In genomic region chr3:26324510-26324909, GRCm38 (mm10) we compare ENCODE assay signal across 16 mouse cellular contexts. TPM values are rescaled to one million over a fixed set of nuclear protein-coding genes. Genes with fewer than 3 reads are reported as not detected.
DNase-seq lines count a peak whose midpoint lies in the region; ATAC-seq and TF ChIP-seq lines count a peak whose summit lies in the region.
"Had no signal": no experiment of that assay in that cellular context is flagged by ENCODE, and none has a peak within 500 bp of the region (broad histone marks: within the 10 kb centered on the region; RNA-seq: fewer than 3 reads in every experiment).

No protein-coding gene starts in this region.

- DNase-seq in kidney, postnatal 0 days (ENCODE audit: low spot score), result peak; percentile 22
- DNase-seq in kidney, postnatal 36 days, result no peak
- peak; percentile 33 for DNase-seq in embryo, embryonic 10.5 days (ENCODE audit: low spot score)
- peak; percentile 8 for DNase-seq in hindbrain, postnatal 0 days (ENCODE audit: low spot score)
- DNase-seq in adrenal gland, adult 2 months, result no peak
- DNase-seq: cerebellum, postnatal 25 days; heart, adult 11 months; liver, embryonic 13.5 days; lung, postnatal 4 days; thymus, adult 18-20 months had no signal

- H3K9ac ChIP-seq in forebrain, embryonic 13.5 days, result no peak overlapping the region
- H3K9ac ChIP-seq in forebrain, embryonic 12.5 days, result no peak overlapping the region
- H3K9ac ChIP-seq in kidney, postnatal 0 days (ENCODE audit: low read depth, low read length), result no peak overlapping the region
- no peak overlapping the region for H3K9ac ChIP-seq in hindbrain, postnatal 0 days (replicated peaks; ENCODE audit: low read length)
- H3K9ac ChIP-seq: liver, embryonic 13.5 days had no signal

- H3K36me3 ChIP-seq in forebrain, embryonic 13.5 days (ENCODE audit: poor library complexity, severe bottlenecking), result no peaks in the 10 kb centered on the region
- H3K36me3 ChIP-seq in forebrain, embryonic 12.5 days (replicated peaks), result no peaks in the 10 kb centered on the region
- no peaks in the 10 kb centered on the region for H3K36me3 ChIP-seq in kidney, postnatal 0 days (ENCODE audit: insufficient read depth, low read length)
- H3K36me3 ChIP-seq in hindbrain, postnatal 0 days (ENCODE audit: insufficient read depth, low read length), result no peaks in the 10 kb centered on the region
- H3K36me3 ChIP-seq: liver, embryonic 13.5 days had no signal

- H3K9me3 ChIP-seq in forebrain, embryonic 13.5 days (replicated peaks), result no peaks in the 10 kb centered on the region
- no peaks in the 10 kb centered on the region for H3K9me3 ChIP-seq in forebrain, embryonic 12.5 days
- no peaks in the 10 kb centered on the region for H3K9me3 ChIP-seq in kidney, postnatal 0 days (replicated peaks; ENCODE audit: low read length)
- no peaks in the 10 kb centered on the region for H3K9me3 ChIP-seq in hindbrain, postnatal 0 days (ENCODE audit: low read length)
- H3K9me3 ChIP-seq: liver, embryonic 13.5 days had no signal

- TF ChIP-seq CTCF in kidney, postnatal 0 days (IDR thresholded peaks at IDR 0.05; ENCODE audit: low read depth), result no peak
- no peak for TF ChIP-seq CTCF in hindbrain, postnatal 0 days (IDR thresholded peaks at IDR 0.05; ENCODE audit: low read depth)

- H3K4me1 ChIP-seq in forebrain, embryonic 13.5 days, result no peaks in the 10 kb centered on the region
- H3K4me1 ChIP-seq in forebrain, embryonic 12.5 days, result peaks cover 2% of the 10 kb centered on the region; the same call in 1 of the 2 replicates
- H3K4me1 ChIP-seq in kidney, postnatal 0 days (replicated peaks; ENCODE audit: insufficient read depth, low read length), result no peaks in the 10 kb centered on the region
- H3K4me1 ChIP-seq in hindbrain, postnatal 0 days (ENCODE audit: insufficient read depth, low read length), result no peaks in the 10 kb centered on the region
- H3K4me1 ChIP-seq: liver, embryonic 13.5 days had no signal

- WGBS in forebrain, embryonic 13.5 days, result 81% methylated on average over 1 of the region's 1 CpGs
- WGBS in forebrain, embryonic 12.5 days, result 77% methylated on average over 1 of the region's 1 CpGs
- WGBS in kidney, postnatal 0 days, result 59% methylated on average over 1 of the region's 1 CpGs
- 54% methylated on average over 1 of the region's 1 CpGs for WGBS in hindbrain, postnatal 0 days

- peak; percentile 71 for ATAC-seq in forebrain, embryonic 13.5 days
- no peak for ATAC-seq in forebrain, embryonic 12.5 days (ENCODE audit: low FRiP score)
- no peak for ATAC-seq in kidney, postnatal 0 days (replicated peaks; ENCODE audit: low FRiP score, low read depth)
- ATAC-seq in hindbrain, postnatal 0 days, result no peak
- ATAC-seq in monocyte, adult 5-6 weeks (replicated peaks; ENCODE audit: insufficient number of reproducible peaks, low FRiP score, low TSS enrichment, poor library complexity, severe bottlenecking), result no peak
- ATAC-seq: activated CD4-positive, CD25-positive, alpha-beta regulatory T cell, adult 4 months; midbrain, embryonic 16.5 days had no signal

- no peak overlapping the region for H3K27ac ChIP-seq in forebrain, embryonic 13.5 days
- no peak overlapping the region for H3K27ac ChIP-seq in forebrain, embryonic 12.5 days
- no peak overlapping the region for H3K27ac ChIP-seq in kidney, postnatal 0 days
- no peak overlapping the region for H3K27ac ChIP-seq in hindbrain, postnatal 0 days
- H3K27ac ChIP-seq: liver, embryonic 13.5 days had no signal

- no peaks in the 10 kb centered on the region for H3K27me3 ChIP-seq in forebrain, embryonic 13.5 days
- no peaks in the 10 kb centered on the region for H3K27me3 ChIP-seq in forebrain, embryonic 12.5 days
- H3K27me3 ChIP-seq in kidney, postnatal 0 days (ENCODE audit: insufficient read depth, low read length), result no peaks in the 10 kb centered on the region
- no peaks in the 10 kb centered on the region for H3K27me3 ChIP-seq in hindbrain, postnatal 0 days (ENCODE audit: insufficient read depth, low read length)
- H3K27me3 ChIP-seq: liver, embryonic 13.5 days had no signal

- H3K4me2 ChIP-seq in forebrain, embryonic 13.5 days, result no peak overlapping the region
- H3K4me2 ChIP-seq in forebrain, embryonic 12.5 days, result no peak overlapping the region
- no peak overlapping the region for H3K4me2 ChIP-seq in kidney, postnatal 0 days (ENCODE audit: low read length)
- H3K4me2 ChIP-seq in hindbrain, postnatal 0 days (ENCODE audit: low read depth, low read length), result no peak overlapping the region
- H3K4me2 ChIP-seq: liver, embryonic 13.5 days had no signal

- no peak overlapping the region for H3K4me3 ChIP-seq in forebrain, embryonic 13.5 days
- no peak overlapping the region for H3K4me3 ChIP-seq in forebrain, embryonic 12.5 days (replicated peaks)
- no peak overlapping the region for H3K4me3 ChIP-seq in kidney, postnatal 0 days (replicated peaks; ENCODE audit: low read depth, low read length)
- H3K4me3 ChIP-seq in hindbrain, postnatal 0 days (ENCODE audit: low read length), result no peak overlapping the region
- H3K4me3 ChIP-seq: erythroblast, embryonic 14.5 days; liver, embryonic 13.5 days had no signal

RNA-seq across cellular contexts. Expression of gene Nlgn1, which starts 7.8 kb away (rescaled TPM):
- 13.4 and 13.9 TPM in 2 replicates for polyA plus RNA-seq in forebrain, embryonic 13.5 days (2015; fragmentation: Nextera tagmentation; extraction: Ambion mirVana)
- polyA plus RNA-seq in forebrain, embryonic 12.5 days (2016; fragmentation: Nextera tagmentation; extraction: Ambion mirVana), result 8.3 and 9.9 TPM in 2 replicates
- polyA plus RNA-seq in kidney, postnatal 0 days (2015; fragmentation: Nextera tagmentation; extraction: Ambion mirVana), result 0.93 and 1.2 TPM in 2 replicates
- 59.8 and 61.5 TPM in 2 replicates for total RNA-seq in hindbrain, postnatal 0 days (2014; rRNA removed)
- polyA plus RNA-seq in hindbrain, postnatal 0 days (2015; fragmentation: Nextera tagmentation; extraction: Ambion mirVana), result 24.7 and 28.4 TPM in 2 replicates
- total RNA-seq in monocyte, adult 5-6 weeks (2017), result not detected in 3 replicates
- total RNA-seq in adrenal gland, adult 2 months (2021), result 1 to 10 TPM in 1 of 2 experiments, under 1 TPM in 1; 0.35 to 1.1 TPM
- polyA plus RNA-seq in adrenal gland, adult 2 months (2012; rRNA removed), result 0.03 and 0.11 TPM in 2 replicates
- polyA plus RNA-seq: erythroblast, embryonic 14.5 days had no signal

Comparison
In these comparisons a context has a peak if more than half of its experiments do, and no peak if none do; other contexts are left out.
1. DNase-seq: peak in kidney, postnatal 0 days (single experiment), embryo, embryonic 10.5 days (single experiment) and hindbrain, postnatal 0 days (single experiment); none in kidney, postnatal 36 days (0 of 2) and adrenal gland, adult 2 months (single experiment).